Mouse (Mus musculus): ENCODE results near the gene AY358078. TPM values are rescaled to one million over a fixed set of nuclear protein-coding genes. Genes with fewer than 3 reads are reported as not detected.

AY358078 gene
- not detected in 2 replicates for polyA plus RNA-seq (2015; fragmentation: Nextera tagmentation; extraction: Ambion mirVana)

DNA sequence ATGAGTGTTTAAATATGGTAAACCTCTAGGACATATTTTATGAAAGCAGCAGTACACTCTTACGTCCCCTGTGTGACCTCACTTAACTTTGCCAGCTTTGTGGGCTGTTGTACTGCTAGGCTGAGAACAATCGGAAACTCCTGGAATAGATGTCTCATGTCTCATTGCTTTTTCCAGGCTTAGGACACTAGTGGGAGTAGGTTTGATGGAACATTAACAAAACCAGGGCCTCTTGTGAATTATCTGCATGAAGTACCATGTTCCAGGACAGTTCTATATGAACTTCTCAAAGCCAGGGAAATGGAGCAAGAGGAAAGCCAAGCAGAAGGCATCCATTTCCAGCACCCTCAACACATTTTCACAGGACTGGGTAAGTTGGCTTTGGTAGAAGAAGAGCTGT, at the start of gene AY358078:
Gene AY358078 (plus strand): TSS at position 301 of the 400 bp plus-strand sequence.

DNA sequence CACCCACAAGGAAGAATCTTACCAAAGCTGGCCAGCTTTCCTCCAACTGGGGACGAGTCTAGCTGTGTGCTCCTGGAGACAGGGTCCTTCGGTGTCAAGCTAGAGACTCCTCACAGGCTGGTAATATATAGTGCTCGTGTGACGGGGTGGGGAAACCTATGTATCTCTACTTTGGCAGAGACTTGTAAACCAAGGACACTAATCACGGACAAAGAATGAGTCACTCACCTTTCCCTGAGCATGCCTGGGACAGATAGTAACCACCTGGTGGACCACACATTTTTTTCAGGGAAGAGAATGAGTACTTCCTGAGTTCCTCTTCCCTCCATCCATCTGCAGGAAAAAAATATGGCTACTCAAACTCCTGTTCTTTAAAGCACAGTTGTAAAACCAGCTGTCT, 26.4 kb upstream of the AY358078 start, which contains the start of gene Ang4:
Gene Ang4 (minus strand): TSS at position 101 of the 400 bp plus-strand sequence.

DNA sequence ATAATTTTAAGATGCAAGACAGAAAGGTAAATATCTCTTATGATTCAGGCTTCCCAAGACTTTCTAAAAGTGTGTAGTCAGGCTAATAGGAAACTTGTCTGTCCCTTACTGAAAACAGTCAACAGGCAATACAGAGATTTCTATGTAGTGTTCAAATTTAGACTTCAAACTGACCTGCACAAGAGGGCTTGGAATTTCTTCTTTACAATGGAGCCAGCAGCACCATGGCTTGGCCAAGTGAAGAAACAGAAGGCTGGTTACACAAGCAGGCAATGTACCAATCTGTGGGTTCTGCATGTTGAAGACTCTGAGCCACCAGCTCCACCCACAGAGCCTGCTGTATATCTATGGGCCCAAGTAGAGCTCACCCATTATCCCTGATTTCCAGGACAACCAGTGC, 53.6 kb downstream of the AY358078 start, which contains the start of gene Ear6:
Gene Ear6 (plus strand): TSS at position 301 of the 400 bp plus-strand sequence.

Small RNA genes within 50 kb of the gene (microRNA-seq; reads per million reads assigned to microRNA genes)
- gene Gm27375 = 0 reads per million in 2 experiments

Other genes with a start within 250 kb of the AY358078 start
- gene Gm5622, start 247.3 kb upstream of the AY358078 start, polyA plus RNA-seq (2015; fragmentation: Nextera tagmentation; extraction: Ambion mirVana) = not detected in 2 replicates
- gene Gm17175, start 226.0 kb upstream of the AY358078 start, polyA plus RNA-seq (2015; fragmentation: Nextera tagmentation; extraction: Ambion mirVana) = not detected in 2 replicates
- gene Gm17174, start 207.9 kb upstream of the AY358078 start, polyA plus RNA-seq (2015; fragmentation: Nextera tagmentation; extraction: Ambion mirVana) = not detected in 2 replicates
- gene Gm17078, start 188.7 kb upstream of the AY358078 start, polyA plus RNA-seq (2015; fragmentation: Nextera tagmentation; extraction: Ambion mirVana) = not detected in 2 replicates
- not detected in 2 replicates for gene Gm4181, start 164.4 kb upstream of the AY358078 start, polyA plus RNA-seq (2015; fragmentation: Nextera tagmentation; extraction: Ambion mirVana)
- gene Gm17079, start 104.6 kb upstream of the AY358078 start, polyA plus RNA-seq (2015; fragmentation: Nextera tagmentation; extraction: Ambion mirVana) = not detected in 2 replicates
- gene Gm5800, start 82.9 kb upstream of the AY358078 start, polyA plus RNA-seq (2015; fragmentation: Nextera tagmentation; extraction: Ambion mirVana) = not detected in 2 replicates
- not detected in 2 replicates for gene Ang4, start 26.5 kb upstream of the AY358078 start, polyA plus RNA-seq (2015; fragmentation: Nextera tagmentation; extraction: Ambion mirVana)
- gene Ear6, start 53.7 kb downstream of the AY358078 start, polyA plus RNA-seq (2015; fragmentation: Nextera tagmentation; extraction: Ambion mirVana) = not detected in 2 replicates
- gene Mettl17, start 84.8 kb downstream of the AY358078 start, polyA plus RNA-seq (2015; fragmentation: Nextera tagmentation; extraction: Ambion mirVana) = 17.5 and 17.6 TPM in 2 replicates
- 0.08 and 0.66 TPM in 2 replicates for gene Slc39a2, start 92.8 kb downstream of the AY358078 start, polyA plus RNA-seq (2015; fragmentation: Nextera tagmentation; extraction: Ambion mirVana)
- gene Ndrg2, start 114.1 kb downstream of the AY358078 start, polyA plus RNA-seq (2015; fragmentation: Nextera tagmentation; extraction: Ambion mirVana) = 458 and 572 TPM in 2 replicates
- not detected in 2 replicates for gene Tppp2, start 118.4 kb downstream of the AY358078 start, polyA plus RNA-seq (2015; fragmentation: Nextera tagmentation; extraction: Ambion mirVana)
- not detected in 2 replicates for gene Rnase13, start 122.7 kb downstream of the AY358078 start, polyA plus RNA-seq (2015; fragmentation: Nextera tagmentation; extraction: Ambion mirVana)
- gene Arhgef40, start 184.7 kb downstream of the AY358078 start, polyA plus RNA-seq (2015; fragmentation: Nextera tagmentation; extraction: Ambion mirVana) = 52.4 and 58.5 TPM in 2 replicates
- 0.61 TPM in 1 of 2 replicates, not detected in the other for gene Tmem253, start 215.6 kb downstream of the AY358078 start, polyA plus RNA-seq (2015; fragmentation: Nextera tagmentation; extraction: Ambion mirVana)
- gene Zfp219, start 220.7 kb downstream of the AY358078 start, polyA plus RNA-seq (2015; fragmentation: Nextera tagmentation; extraction: Ambion mirVana) = 7.3 and 9.4 TPM in 2 replicates
- not detected in 2 replicates for gene Olfr221, start 242.4 kb downstream of the AY358078 start, polyA plus RNA-seq (2015; fragmentation: Nextera tagmentation; extraction: Ambion mirVana)

Measured in skeletal muscle tissue, postnatal 0 days (tissue).